Mouse (Mus musculus) liver, adult 2 months (tissue): Measurements from ENCODE around the gene Ucp1. TPM values are rescaled to one million over a fixed set of nuclear protein-coding genes. Genes with fewer than 3 reads are reported as not detected.

Experiments
- DNase-seq: peaks from one replicate; pipeline ENCODE4 v3.0.0-alpha.2; 2011; ENCODE audit warnings: low read depth, low spot score; ENCODE audit errors: extremely low read depth
- H3K27ac ChIP-seq: fragments of 200-500 bp; replicated peaks from 2 replicates; pipeline ENCODE4 v1.5.1; 2012; ENCODE audit warnings: low read depth, mild to moderate bottlenecking, control low read depth, inconsistent platforms, low read length; ENCODE audit not compliant: insufficient read depth
- H3K27me3 ChIP-seq: fragments of 200-500 bp; 2 replicates; pipeline ENCODE4 v1.6.1; 2012; ENCODE audit warnings: mild to moderate bottlenecking, moderate library complexity, low read length, inconsistent platforms; ENCODE audit not compliant: control insufficient read depth, insufficient read depth
- H3K36me3 ChIP-seq: fragments of 200-500 bp; 2 replicates; pipeline ENCODE4 v1.6.1; 2012; ENCODE audit warnings: low read length, inconsistent platforms; ENCODE audit not compliant: control insufficient read depth, insufficient read depth
- H3K4me1 ChIP-seq: fragments of 200-500 bp; 2 replicates; pipeline ENCODE4 v1.6.1; 2011; ENCODE audit warnings: low read length; ENCODE audit not compliant: control insufficient read depth, insufficient read depth
- H3K4me3 ChIP-seq: fragments of 200-500 bp; 2 replicates; pipeline ENCODE4 v1.5.1; 2011; ENCODE audit warnings: low read depth, mild to moderate bottlenecking, control low read depth, low read length, moderate library complexity; ENCODE audit not compliant: insufficient read depth
- H3K79me2 ChIP-seq: fragments of 200-500 bp; 2 replicates; pipeline ENCODE4 v1.6.1; 2012; ENCODE audit warnings: inconsistent platforms, mild to moderate bottlenecking, low read length, moderate library complexity; ENCODE audit not compliant: control insufficient read depth, insufficient read depth
- H3K9ac ChIP-seq: fragments of 200-500 bp; 2 replicates; pipeline ENCODE4 v1.6.1; 2012; ENCODE audit warnings: low read depth, mild to moderate bottlenecking, control low read depth, inconsistent platforms, low read length
- CTCF ChIP-seq: fragments of 200-500 bp; IDR thresholded peaks from 2 replicates; pipeline ENCODE4 v1.5.1; 2011; ENCODE audit warnings: low read depth, low read length, control low read depth
- POLR2A ChIP-seq: fragments of 200-500 bp; IDR thresholded peaks from 2 replicates; pipeline ENCODE4 v1.6.1; 2011; ENCODE audit warnings: low read length, control low read depth; ENCODE audit not compliant: insufficient read depth; ENCODE audit errors: extremely low read depth
- WGBS: fragments of 180-500 bp; shearing (Covaris S2); methylation state at CpG from one replicate; pipeline ENCODE4 v1.1.7; 2018; 5-methylcytosine and 5-hydroxymethylcytosine counted together
- polyA plus RNA-seq: library from polyadenylated mRNA; depleted of rRNA; stranded (reverse); fragments of >200 nt; gene quantifications from 2 replicates; pipeline ENCODE4 v1.2.3, GENCODE M21; 2012; rRNA removed
- total RNA-seq: library from RNA; depleted of rRNA; stranded (reverse); fragments of >200 nt; gene quantifications from 2 replicates; pipeline ENCODE4 v1.2.3, GENCODE M21; 2014; rRNA removed

The Ucp1 gene
- total and polyA plus RNA-seq, 2 experiments: 0.83 TPM; not detected in 1

GRCm38 (mm10) chr8:83332864-83333263 lies 42.7 kb downstream of the Ucp1 start:
- TF ChIP-seq POLR2A: no peak

GRCm38 (mm10) chr8:83342076-83342475 lies 51.9 kb downstream of the Ucp1 start:
- no peak overlapping the region for H3K9ac ChIP-seq
- DNase-seq: no peak
- no peak overlapping the region for H3K27ac ChIP-seq
- H3K79me2 ChIP-seq: no peaks in the 10 kb centered on the region
- WGBS: 83% methylated on average over 3 of the region's 3 CpGs
- TF ChIP-seq POLR2A: no peak
- TF ChIP-seq CTCF: no peak
- no peaks in the 10 kb centered on the region for H3K36me3 ChIP-seq
- H3K27me3 ChIP-seq: no peaks in the 10 kb centered on the region
- H3K4me1 ChIP-seq: no peaks in the 10 kb centered on the region
- H3K4me3 ChIP-seq: no peak overlapping the region

More at GRCm38 (mm10) chr8:83332864-83333263, 42.7 kb downstream of the Ucp1 start:
- Histone ChIP-seq H3K4me3 (peak overlapping the region; percentile 49), H3K27ac (no peak overlapping the region), H3K36me3 (0 out of 2 replicates have a peak, but pooled peaks cover 1% of the 10 kb centered on the region), H3K79me2 (no peaks in the 10 kb centered on the region), H3K27me3 (no peaks in the 10 kb centered on the region), H3K9ac (peak overlapping the region; percentile 39; the same call in 1 of the 2 replicates), H3K4me1 (peaks cover 2% of the 10 kb centered on the region; the same call in 1 of the 2 replicates)
- DNase-seq: no peak
- WGBS: 27% methylated on average over 7 of the region's 7 CpGs

GRCm38 (mm10) chr8:83342693-83343092 lies 52.5 kb downstream of the Ucp1 start:
- Histone ChIP-seq H3K27me3 (no peaks in the 10 kb centered on the region), H3K4me1 (no peaks in the 10 kb centered on the region), H3K9ac (no peak overlapping the region), H3K4me3 (no peak overlapping the region), H3K79me2 (no peaks in the 10 kb centered on the region), H3K36me3 (no peaks in the 10 kb centered on the region), H3K27ac (no peak overlapping the region)
- peak; percentile 19 for DNase-seq
- TF ChIP-seq CTCF: peak; percentile 46; the same call in 1 of the 2 replicates
- no peak for TF ChIP-seq POLR2A

Other genes starting within 250 kb of the Ucp1 start
- gene Tbc1d9, start 125.0 kb upstream of the Ucp1 start, total RNA-seq: 1.6 and 2.2 TPM in 2 replicates
- 0.25 and 0.62 TPM in 2 replicates for gene Tbc1d9, start 125.0 kb upstream of the Ucp1 start, polyA plus RNA-seq
- not detected in 2 replicates for gene Gm10645, start 124.2 kb upstream of the Ucp1 start, total RNA-seq
- 0.13 TPM in 1 of 2 replicates, not detected in the other for gene Gm10645, start 124.2 kb upstream of the Ucp1 start, polyA plus RNA-seq
- gene Elmod2, start 42.1 kb downstream of the Ucp1 start, total RNA-seq: 11.2 and 15.9 TPM in 2 replicates
- gene Elmod2, start 42.1 kb downstream of the Ucp1 start, polyA plus RNA-seq: 1.9 and 2.0 TPM in 2 replicates
- not detected in 2 replicates for gene Mgat4d, start 58.1 kb downstream of the Ucp1 start, total RNA-seq
- gene Mgat4d, start 58.1 kb downstream of the Ucp1 start, polyA plus RNA-seq: not detected in 2 replicates
- not detected in 2 replicates for gene Clgn, start 99.5 kb downstream of the Ucp1 start, total RNA-seq
- not detected in 2 replicates for gene Clgn, start 99.5 kb downstream of the Ucp1 start, polyA plus RNA-seq
- 9.3 and 16.4 TPM in 2 replicates for gene Scoc, start 168.0 kb downstream of the Ucp1 start, total RNA-seq
- 3.5 and 4.2 TPM in 2 replicates for gene Scoc, start 168.0 kb downstream of the Ucp1 start, polyA plus RNA-seq
- not detected in 2 replicates for gene Olfr370, start 245.4 kb downstream of the Ucp1 start, total RNA-seq
- not detected in 2 replicates for gene Olfr370, start 245.4 kb downstream of the Ucp1 start, polyA plus RNA-seq